Mouse (Mus musculus): ENCODE data around the gene Hist1h2bm.

The Hist1h2bm gene

GRCm38 (mm10) chr13:21727948-21728572 is 6.2 kb downstream of the Hist1h2bm start:
- no peak for DNase-seq (ENCODE audit: extremely low read depth, insufficient read length, low spot score)

GRCm38 (mm10) chr13:21729544-21729943 is 7.7 kb downstream of the Hist1h2bm start:
- DNase-seq (ENCODE audit: extremely low read depth, insufficient read length, low spot score) = no peak

GRCm38 (mm10) chr13:21733466-21733865 is 11.6 kb downstream of the Hist1h2bm start:
- peak; percentile 52 for DNase-seq (ENCODE audit: extremely low read depth, insufficient read length, low spot score)

GRCm38 (mm10) chr13:21734010-21734905 is 12.4 kb downstream of the Hist1h2bm start:
- DNase-seq (ENCODE audit: extremely low read depth, insufficient read length, low spot score) = peak; percentile 69

- DNase-seq (ENCODE audit: extremely low read depth, insufficient read length, low spot score) = peak; percentile 97
Measured at GRCm38 (mm10) chr13:21734906-21735767, 13.3 kb downstream of the Hist1h2bm start, which contains the start of gene Hist1h4j. Gene Hist1h4j, plus strand, starts transcription at chr13:21735064.

GRCm38 (mm10) chr13:21745006-21745405 is 23.2 kb downstream of the Hist1h2bm start:
- no peak for DNase-seq (ENCODE audit: extremely low read depth, insufficient read length, low spot score)

GRCm38 (mm10) chr13:21749387-21750158 is 27.7 kb downstream of the Hist1h2bm start:
- DNase-seq (ENCODE audit: extremely low read depth, insufficient read length, low spot score) = no peak

GRCm38 (mm10) chr13:21750159-21751017 is 28.5 kb downstream of the Hist1h2bm start, which contains the start of gene Hist1h4k:
Gene Hist1h4k, minus strand, starts transcription at chr13:21750505.
- peak; percentile 94 for DNase-seq (ENCODE audit: extremely low read depth, insufficient read length, low spot score)

- peak; percentile 37 for DNase-seq (ENCODE audit: extremely low read depth, insufficient read length, low spot score)
Measured at GRCm38 (mm10) chr13:21751417-21751816, 29.6 kb downstream of the Hist1h2bm start.

- DNase-seq (ENCODE audit: extremely low read depth, insufficient read length, low spot score) = peak; percentile 46
Measured at GRCm38 (mm10) chr13:21751827-21752226, 30.0 kb downstream of the Hist1h2bm start.

GRCm38 (mm10) chr13:21752356-21752755 is 30.5 kb downstream of the Hist1h2bm start:
- DNase-seq (ENCODE audit: extremely low read depth, insufficient read length, low spot score) = peak; percentile 51

- no peak for DNase-seq (ENCODE audit: extremely low read depth, insufficient read length, low spot score)
Measured at GRCm38 (mm10) chr13:21753051-21753523, 31.2 kb downstream of the Hist1h2bm start.

- DNase-seq (ENCODE audit: extremely low read depth, insufficient read length, low spot score) = peak; percentile 95
Measured at GRCm38 (mm10) chr13:21753524-21754285, 31.9 kb downstream of the Hist1h2bm start, which contains the start of the genes Hist1h2ak and Hist1h2bn. Gene Hist1h2ak, minus strand, starts transcription at chr13:21753827. Gene Hist1h2bn, plus strand, starts transcription at chr13:21754123.

- peak; percentile 72 for DNase-seq (ENCODE audit: extremely low read depth, insufficient read length, low spot score)
Measured at GRCm38 (mm10) chr13:21754294-21755001, 32.6 kb downstream of the Hist1h2bm start.

GRCm38 (mm10) chr13:21755707-21756106 is 33.9 kb downstream of the Hist1h2bm start:
- no peak for DNase-seq (ENCODE audit: extremely low read depth, insufficient read length, low spot score)

Data from 3134 (cell line).